Mouse (Mus musculus) natural killer cell, adult 2 months (primary cell): ENCODE results near the gene Gm45521.
A peak's percentile ranks its signal among the peaks of the same experiment; 100 is the strongest.

Experiments
- DNase-seq, 2 experiments: peaks; one replicate each; pipeline ENCODE4 v3.0.0; 2022; ENCODE audit warnings: low spot score in 2 of 2

Gene Gm45521

DNA sequence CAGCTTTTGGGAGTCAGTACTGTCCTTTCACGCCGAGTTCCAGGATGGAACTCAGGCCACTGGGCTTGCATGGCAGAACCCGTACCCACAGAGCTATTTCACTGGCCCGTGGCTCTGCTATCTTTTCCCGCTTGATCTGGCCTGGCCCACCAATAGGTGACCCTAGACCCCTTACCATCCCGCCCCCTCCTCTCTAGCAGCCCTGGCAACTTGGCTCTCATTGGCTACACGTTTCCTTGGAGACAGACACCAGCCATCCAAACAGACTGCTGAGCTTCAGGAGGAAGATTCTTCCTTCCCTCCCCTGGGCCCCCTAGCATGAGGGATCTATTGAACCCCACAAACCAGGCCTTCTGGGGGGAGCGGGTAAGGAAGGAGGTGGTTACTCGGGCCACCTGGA is at the start of gene Gm45521:
Gene Gm45521 (plus strand): TSS at position 240 of the 400 bp plus-strand sequence.
- DNase-seq, result no peak

DNA sequence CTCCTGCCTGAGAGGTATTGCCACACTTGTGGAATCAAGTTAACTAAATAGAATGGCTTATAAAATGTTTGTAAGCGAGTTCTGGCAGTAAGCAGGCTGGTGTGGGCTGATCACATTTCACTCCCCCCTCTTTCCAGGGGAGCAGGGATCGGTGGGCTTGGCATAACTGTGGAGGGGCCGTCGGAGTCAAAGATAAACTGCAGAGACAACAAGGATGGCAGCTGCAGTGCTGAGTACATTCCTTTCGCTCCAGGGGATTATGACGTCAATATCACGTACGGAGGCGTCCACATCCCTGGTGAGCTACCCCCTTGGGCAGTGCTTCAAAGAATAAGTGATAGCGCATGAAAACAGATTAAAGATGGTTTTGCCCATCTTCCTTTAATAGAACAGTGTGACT is 47.6 kb upstream of the Gm45521 start:
- DNase-seq, result no peak

DNA sequence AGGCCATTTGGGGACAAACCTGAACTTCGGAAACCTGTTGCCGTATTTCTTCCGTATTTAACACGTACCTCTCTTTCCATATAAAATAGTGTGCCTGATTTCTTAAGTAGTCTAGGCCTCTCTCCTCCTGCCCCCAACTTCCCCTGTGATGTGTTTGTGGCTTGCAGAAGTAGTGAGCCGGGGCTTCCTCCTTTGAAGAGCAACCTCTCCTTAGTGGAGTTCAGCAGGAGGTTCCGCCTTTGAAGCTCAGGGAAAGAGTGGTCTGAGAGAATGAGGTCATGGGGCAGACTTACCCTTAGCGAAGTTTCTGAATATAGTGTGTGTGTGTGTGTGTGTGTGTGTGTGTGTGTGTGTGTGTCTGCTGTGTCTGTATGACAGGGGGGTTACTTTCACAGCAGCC is 43.2 kb upstream of the Gm45521 start:
- DNase-seq, result peak; percentile 22 to 42

DNA sequence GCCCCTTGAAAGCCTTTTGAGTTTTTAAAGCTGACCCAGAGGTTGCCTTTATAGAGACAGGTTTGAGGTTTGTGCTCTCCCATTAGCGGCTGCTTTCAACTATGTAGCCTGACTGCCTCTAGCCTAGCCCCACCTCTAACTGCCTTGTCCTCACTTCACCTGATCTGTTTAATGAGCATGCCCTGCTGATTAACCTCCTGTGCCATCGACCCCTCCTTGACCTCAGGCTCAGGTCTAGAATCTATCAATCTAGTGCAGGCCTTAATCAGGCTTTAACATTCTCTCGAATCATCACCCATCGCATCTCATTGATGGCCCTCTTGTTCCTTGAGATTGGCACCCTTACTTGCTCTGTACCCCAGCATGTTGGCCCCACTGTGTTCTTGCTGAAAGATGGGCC is 42.6 kb upstream of the Gm45521 start:
- no peak for DNase-seq

DNA sequence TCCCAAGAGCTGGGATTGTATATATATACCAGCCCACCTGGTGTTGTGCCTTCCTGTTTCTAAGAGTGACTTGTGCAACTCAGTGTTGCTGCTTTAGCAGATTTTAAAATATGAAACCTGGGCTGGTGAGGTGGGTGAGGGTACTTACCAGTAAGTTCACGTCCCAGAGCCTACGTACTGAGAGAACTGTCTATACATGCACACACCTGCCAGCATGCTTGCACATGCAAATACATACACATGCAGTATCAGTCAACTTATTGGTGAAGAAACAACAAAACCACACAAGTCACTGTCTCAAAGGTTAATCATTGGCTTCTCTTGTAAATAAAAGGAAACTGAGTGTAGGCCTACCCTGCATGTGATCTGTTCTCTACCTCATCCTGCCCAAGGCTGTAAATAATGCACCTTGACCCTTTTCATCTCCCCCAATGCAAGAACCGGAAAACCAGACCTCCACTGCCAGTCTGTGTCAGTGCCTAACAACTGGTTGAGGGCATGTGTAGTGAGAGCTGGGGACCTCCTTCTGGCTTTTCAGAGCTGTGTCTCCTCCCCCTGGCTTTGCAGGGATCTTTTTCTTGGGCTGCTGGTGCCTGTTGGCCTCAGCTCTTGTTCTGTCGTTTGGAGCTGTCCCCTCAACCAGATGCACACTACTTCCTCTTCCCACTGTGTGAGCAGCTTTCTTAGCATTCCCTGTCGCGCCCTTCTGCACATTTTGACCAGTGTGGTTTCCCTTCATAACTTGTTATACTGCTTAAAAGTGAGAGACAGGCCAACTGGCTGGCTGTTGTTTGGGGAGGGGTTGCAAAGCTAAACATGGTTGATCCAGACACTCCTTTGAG is 38.7 kb upstream of the Gm45521 start:
- no peak for DNase-seq

DNA sequence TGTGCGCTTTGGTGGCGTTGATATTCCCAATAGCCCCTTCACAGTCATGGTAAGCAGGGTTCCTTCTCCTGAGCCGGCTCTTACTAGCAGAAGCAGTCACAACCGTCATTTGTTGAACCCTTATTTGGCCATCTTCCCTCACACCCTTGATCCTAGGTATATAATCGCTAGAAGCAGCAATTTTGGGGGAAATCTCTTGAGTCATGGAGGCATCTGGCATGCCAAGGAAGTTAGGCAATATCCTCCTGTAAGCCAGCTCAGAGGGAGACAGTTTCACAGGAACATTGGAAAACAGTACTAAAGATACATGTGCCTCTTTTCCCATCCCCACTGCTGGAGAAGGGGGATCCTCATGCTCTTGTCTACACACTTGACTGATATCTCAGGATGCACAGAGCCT is 37.8 kb upstream of the Gm45521 start:
- no peak for DNase-seq

DNA sequence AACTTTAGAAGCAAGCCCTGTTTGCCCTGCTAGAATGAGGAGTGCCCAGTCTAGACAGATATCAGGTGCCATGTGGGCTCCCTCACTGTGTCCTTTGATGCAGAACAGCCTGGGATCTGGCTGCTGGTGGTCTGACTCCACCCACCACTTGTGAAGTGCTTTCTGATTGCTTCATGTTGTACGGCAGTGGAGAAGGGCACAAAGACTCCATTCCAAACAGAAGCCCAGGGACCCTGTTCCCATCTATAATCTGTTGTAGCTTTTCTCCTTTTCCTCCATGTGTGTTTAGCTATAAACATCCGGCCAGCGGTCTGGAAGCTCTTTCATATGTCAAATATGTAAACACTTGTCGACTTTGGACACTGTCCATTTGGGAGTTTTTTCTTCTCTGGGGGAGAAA is 37.2 kb upstream of the Gm45521 start:
- no peak for DNase-seq

DNA sequence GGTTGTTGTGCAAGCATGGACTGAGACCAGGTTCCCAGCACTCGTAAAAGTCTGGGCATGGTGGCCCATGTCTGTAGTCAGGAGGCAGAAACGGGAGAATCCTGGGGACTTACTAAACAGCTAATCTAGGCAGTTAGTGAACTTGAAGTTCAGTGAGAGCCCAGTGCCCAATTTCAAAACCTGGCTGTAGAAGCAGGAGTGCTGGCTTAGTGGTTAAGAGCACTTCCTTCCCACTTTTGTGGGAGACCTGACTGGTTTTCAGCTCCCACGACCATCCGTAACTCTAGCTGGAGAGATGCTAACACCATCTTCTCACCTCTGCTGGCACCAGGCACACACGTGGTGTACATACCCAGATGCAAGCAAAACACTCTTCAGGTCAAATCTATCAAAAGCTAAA is 35.6 kb upstream of the Gm45521 start:
- DNase-seq, result no peak

DNA sequence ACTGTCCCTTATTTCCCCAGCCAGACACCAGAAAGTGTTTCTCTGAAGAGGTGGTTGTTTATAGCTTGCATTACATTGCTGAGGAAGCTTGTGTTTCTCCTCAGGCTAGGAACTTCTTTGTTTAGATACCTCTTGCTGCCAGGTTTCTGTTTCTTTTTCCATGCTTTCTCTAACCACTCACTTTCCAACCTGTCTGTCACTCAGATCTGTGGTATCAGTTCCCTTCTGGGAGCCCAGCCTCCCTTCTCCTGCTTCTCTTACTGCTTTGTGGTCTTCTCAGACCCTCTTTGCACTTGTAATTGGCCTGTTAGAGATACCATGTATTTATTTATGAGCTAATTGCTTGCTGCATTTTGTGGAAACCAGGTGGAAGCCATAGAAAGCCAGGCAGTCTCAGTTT is 33.5 kb upstream of the Gm45521 start:
- no peak for DNase-seq

DNA sequence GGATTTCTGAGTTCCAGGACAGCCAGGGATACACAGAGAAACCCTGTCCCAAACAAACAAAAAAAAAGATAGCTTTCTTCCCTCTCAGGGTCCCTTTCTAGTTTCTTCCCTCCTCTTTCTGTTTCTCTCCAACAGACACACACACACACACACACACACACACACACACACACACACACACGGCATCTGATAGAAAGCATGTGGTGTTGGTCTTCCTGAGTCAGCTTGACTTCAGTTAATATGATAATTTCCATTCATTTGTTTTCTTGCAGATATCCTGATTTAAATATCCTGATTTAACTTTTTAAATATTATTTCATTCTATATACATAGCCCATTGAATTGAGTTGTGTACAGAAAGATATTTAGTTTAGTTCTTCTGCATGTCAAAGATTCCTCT is 28.7 kb upstream of the Gm45521 start:
- no peak for DNase-seq

DNA sequence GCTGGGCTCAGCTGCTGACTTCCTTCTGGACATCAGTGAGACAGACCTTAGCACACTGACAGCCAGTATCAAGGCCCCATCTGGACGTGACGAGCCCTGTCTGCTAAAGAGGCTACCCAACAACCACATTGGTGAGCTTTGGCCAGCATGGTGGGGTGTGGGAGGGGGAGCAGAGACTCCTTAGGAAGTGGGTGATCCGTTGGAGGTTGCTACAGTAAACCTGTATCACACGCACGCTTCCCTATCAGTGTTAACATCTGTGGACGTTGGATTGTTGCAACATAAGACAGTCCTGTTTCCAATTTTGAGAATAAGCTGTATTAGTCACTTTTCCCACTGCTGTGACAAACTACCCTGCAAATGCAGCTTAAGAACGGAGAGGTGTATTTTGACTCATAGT is 28.1 kb upstream of the Gm45521 start:
- no peak for DNase-seq

DNA sequence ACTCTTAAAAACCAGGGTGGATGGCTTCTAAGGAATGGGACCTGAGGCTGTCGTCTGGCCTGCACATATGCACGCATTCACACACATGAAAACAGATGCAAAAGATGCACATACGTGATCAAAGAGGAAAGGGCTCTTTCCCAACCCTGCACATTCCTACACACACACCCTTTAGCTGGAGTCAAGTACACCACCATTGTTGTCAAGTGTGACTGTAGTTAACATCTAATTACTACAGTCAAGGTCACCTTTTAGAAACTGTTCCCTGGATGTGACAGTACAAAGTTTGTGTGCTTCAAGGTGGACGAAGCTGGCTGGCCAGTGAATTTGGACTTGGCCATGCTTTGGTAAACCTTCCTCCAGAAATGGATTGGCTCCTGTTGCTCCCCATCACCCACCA is 24.9 kb upstream of the Gm45521 start:
- no peak for DNase-seq

DNA sequence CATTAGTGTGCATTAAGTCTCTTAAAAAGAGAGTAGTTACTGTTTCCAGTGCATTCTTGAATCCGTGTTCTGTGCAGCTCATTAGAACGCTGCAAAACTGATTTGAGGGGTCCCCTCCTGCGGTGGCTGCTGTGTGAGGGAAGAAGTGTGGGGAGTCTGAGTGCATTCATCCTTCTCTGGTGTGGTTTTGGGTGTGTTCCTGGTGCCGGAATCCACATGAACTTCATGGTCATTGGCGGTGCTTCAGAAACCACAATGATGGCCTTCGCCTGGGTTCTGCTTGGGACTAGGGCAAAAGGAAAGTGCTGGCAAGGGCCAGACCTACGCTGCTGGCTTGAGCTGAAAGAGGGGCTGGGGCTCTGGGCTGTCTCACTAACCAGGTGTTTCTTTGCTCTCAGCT is 22.9 kb upstream of the Gm45521 start:
- DNase-seq, result no peak

DNA sequence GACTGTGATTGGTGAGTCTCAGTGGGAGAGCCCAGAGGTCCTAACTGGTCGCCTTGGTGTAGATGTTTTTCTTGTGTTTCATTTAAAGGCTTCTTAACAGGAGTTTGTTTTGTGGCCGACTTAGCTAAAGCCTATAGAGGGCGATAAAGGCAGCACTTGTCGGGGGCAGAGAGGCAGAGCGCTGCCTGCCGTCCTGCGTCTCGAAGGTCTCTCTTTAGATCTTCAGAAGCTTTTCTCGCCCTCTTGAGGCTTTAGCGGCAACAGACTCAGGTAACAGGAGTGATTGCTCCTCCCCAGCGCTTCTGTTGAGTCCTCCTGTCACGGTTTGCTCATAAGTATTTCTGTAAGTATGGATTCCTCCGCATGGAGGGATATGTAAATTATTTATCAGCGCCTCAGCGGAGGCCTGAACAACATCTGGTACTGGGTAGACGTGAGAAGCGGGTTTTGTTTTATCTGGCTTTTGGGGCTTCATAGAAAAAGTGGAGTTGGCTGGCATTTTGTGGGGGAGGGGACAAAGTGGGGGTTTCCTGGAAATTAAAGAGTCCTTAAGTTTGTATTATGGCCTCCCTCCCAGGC is 19.9 kb upstream of the Gm45521 start:
- no peak for DNase-seq

DNA sequence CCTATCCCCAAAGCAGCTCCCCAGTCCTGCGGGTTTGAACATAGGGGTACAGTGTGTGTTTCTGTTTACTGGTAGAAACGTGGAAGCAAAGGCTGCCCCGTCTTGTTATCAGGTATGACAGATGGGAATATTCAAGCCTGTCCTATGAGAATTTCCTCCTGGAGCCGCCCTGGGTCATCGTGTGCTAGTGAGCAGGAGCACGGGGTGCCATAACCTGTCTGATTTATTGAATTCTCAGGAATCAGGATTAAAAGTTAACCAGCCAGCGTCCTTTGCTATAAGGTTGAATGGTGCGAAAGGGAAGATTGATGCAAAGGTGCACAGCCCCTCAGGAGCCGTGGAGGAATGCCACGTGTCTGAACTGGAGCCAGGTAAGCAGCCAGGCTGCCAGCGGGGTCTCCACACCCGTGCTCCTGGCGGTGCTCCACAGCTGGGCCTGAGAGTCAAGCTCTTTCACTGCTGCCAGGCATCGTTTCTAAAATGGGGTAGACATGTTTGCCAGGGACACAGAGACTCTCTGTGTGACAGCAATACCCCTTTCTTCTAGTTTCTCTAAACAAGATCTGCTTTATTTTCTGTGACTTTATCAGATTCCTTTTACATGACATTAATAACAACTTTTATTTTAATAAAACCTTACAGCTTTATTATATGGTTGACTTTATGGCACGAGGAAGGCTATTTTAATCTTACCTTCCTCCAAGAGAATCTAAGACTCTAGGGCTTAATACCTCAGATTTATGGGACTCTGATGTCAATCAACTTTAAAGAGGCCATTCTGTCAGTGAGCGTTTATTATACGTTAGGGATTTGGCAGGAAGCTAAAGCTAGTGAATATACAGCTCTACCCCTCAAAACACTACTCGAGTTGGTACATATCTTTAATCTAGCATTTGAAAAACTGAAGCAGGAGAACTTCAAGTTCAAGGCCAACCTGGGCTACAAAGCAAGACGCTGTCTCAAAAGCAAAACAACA is 18.0 kb upstream of the Gm45521 start:
- DNase-seq, result no peak

DNA sequence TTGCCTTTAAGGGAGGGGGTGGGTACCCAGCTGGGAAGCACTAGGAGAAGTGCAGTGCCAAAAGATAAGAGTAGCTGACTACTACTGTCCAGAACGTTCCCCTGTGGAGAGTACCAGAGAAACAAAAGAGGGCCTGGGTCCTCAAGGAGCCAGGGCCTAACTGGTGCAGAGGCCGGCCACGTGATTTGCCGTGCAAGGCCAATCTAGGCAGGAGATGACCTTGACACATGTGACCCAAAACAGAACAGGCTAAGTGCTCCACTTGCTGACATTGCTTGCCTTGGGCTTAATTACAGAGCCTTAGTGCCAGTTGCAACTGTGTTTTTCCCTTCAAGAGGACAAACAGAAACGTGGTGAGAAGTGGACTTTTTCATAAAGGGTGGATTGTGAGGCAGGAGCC is 15.7 kb upstream of the Gm45521 start:
- DNase-seq, result no peak

DNA sequence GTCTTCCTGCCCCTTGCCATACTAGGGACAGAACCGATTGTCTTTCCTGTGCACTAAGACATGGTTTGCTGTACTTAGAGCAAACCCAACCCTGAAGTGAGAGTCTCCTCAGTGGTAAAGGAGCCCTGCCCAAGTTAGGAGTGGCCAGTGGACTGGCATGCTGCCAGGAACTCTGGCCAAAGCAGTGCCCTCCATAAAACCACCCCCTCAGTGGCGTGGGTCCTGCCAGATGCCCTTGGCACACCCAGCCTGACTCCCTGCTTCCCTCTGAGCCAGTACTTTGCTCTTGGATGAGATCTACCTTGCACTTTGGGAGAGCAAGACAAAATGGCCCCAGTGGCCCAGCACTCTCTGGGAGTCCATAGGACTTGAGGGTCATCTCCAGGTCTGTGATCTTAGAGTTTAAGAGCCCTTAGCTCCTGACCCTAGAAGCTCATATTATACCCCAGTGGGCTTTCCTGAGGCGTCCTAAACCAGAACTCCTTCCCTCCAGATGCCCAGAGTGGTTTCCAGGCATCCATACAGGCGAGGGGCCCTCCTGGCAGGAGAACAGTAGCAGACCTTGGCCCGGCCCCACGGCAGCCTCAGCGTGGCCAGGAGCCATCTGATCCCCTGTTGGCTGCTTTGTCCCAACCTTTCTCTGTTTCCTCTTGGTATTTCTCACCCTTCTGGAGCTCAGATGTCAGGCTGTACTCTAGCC is 13.8 kb upstream of the Gm45521 start:
- DNase-seq, result no peak

DNA sequence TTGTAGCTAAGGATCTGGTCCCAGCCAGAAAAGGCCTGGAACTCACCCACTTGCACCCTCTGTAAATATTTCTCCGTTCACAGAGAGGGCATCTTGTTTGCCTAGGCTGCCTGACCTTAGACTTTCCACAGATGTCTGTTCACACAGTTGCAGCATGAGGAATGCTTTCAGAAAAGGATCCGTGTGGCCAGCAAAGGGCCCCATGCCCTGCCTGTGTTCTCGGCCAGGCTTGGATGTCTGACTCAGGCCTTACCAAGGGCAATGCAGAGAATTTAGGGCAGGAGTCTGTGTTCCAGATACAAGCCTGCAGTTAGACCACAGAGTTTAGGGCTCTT is 13.3 kb upstream of the Gm45521 start:
- DNase-seq, result no peak

DNA sequence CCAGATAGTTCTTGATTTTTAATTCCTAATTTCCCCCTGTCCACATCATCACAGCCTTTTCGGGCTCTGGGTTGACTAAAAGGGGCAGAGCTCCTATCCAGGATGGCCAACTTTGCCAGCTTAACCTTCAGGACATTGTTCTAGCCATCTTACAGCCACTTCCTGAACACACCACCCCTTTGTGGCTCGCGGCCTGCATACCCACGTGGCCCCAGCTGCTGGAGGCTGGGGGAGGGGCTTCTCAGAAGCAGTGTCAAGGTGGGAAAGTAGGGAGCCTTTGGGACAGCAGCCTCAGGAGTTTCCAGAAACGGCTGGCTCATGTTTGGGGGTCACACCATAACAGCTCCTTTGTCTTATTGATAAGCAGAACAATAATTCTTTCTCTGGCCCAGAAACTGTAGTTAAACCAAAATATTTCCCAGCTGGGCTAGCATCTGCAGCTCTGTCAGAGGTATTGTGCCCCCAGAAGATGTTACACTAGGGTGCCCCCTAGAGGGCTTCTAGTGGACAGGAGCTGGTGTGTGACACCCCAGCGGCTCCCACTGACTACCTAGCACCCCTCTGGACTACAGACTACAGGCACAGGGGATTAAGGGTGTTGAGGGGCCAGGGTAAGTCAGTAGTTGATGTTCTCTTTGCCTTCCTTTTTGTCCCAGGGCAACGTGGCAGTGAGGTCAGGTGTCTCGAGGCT is 12.6 kb upstream of the Gm45521 start:
- DNase-seq, result no peak

DNA sequence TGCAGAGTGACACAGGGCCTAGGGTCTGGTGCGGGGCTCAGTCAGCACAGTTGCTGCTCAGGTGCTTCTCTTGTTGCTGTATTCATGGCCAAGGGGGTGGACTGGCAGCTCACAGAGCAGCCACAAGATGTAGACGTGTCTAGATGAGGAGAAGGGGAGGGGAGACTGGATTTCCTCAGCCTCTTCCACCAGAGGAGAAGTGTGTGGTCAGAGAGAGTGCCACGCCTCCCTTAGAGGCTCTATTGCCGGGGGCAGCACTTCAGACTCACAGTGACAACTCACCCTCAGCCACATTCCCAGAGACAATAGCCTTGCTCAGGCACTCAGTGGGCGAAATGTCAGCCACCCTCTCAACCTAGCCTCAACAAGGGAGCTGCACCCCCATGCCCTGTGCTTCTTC is 11.8 kb upstream of the Gm45521 start:
- no peak for DNase-seq

DNA sequence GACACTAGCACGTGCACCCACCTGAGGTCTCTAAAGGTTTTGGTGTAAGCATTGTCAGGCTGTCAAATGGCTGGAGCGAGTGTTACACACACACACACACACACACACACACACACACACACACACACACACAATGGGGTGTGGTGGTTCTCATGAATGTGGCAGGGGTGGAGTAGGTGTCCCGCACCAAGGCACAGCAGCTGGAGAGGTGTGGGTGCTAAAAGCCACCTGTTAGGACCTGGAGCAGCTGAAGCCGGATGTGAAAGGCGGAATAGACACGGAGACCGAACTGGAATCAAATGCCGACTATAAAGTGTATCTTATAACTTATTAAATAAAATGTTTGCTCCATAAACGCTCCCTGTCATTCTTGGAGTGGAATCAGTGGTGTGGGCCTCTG is 5.9 kb upstream of the Gm45521 start:
- DNase-seq, result no peak
